Mouse (Mus musculus): Measurements from ENCODE around the gene Slc16a9. TPM values are rescaled to one million over a fixed set of nuclear protein-coding genes. Genes with fewer than 3 reads are reported as not detected.

The Slc16a9 gene
- polyA plus RNA-seq, 1 experiment from 2014 or later = 6.7 TPM

- Histone ChIP-seq H3K4me3 (replicated peaks; ENCODE audit: low read depth, low read length) (peak overlapping the region; percentile 64), H3K4me1 (replicated peaks; ENCODE audit: insufficient read depth, low read length) (peaks cover 17% of the 10 kb centered on the region; the same call in 1 of the 2 replicates), H3K9me3 (replicated peaks; ENCODE audit: low read length) (no peaks in the 10 kb centered on the region), H3K9ac (ENCODE audit: low read depth, low read length) (peak overlapping the region; percentile 69; the same call in 1 of the 2 replicates), H3K4me2 (ENCODE audit: low read length) (peak overlapping the region; percentile 96), H3K27ac (no peak overlapping the region), H3K36me3 (ENCODE audit: insufficient read depth, low read length) (no peaks in the 10 kb centered on the region), H3K27me3 (ENCODE audit: insufficient read depth, low read length) (no peaks in the 10 kb centered on the region)
- WGBS = 30% methylated on average over 9 of the region's 9 CpGs
- ATAC-seq (replicated peaks; ENCODE audit: low FRiP score, low read depth) (no peak), DNase-seq (ENCODE audit: low spot score) (peak; percentile 33)
- no peak for TF ChIP-seq CTCF (IDR thresholded peaks at IDR 0.05; ENCODE audit: low read depth)
Observed at GRCm38 (mm10) chr10:70246076-70246475, 1.2 kb downstream of the Slc16a9 start.

GRCm38 (mm10) chr10:70250354-70250753, 5.5 kb downstream of the Slc16a9 start:
- 86% methylated on average over 4 of the region's 4 CpGs for WGBS
- Histone ChIP-seq H3K4me3 (replicated peaks; ENCODE audit: low read depth, low read length) (no peak overlapping the region), H3K4me1 (replicated peaks; ENCODE audit: insufficient read depth, low read length) (peaks cover 6% of the 10 kb centered on the region; the same call in 1 of the 2 replicates), H3K9me3 (replicated peaks; ENCODE audit: low read length) (no peaks in the 10 kb centered on the region), H3K27me3 (ENCODE audit: insufficient read depth, low read length) (no peaks in the 10 kb centered on the region), H3K27ac (no peak overlapping the region), H3K36me3 (ENCODE audit: insufficient read depth, low read length) (no peaks in the 10 kb centered on the region), H3K9ac (ENCODE audit: low read depth, low read length) (no peak overlapping the region), H3K4me2 (ENCODE audit: low read length) (no peak overlapping the region)
- TF ChIP-seq CTCF (IDR thresholded peaks at IDR 0.05; ENCODE audit: low read depth) = no peak
- DNase-seq (ENCODE audit: low spot score) (no peak), ATAC-seq (replicated peaks; ENCODE audit: low FRiP score, low read depth) (no peak)

- Histone ChIP-seq H3K27ac (no peak overlapping the region), H3K36me3 (ENCODE audit: insufficient read depth, low read length) (no peaks in the 10 kb centered on the region), H3K9ac (ENCODE audit: low read depth, low read length) (no peak overlapping the region), H3K27me3 (ENCODE audit: insufficient read depth, low read length) (no peaks in the 10 kb centered on the region), H3K4me3 (replicated peaks; ENCODE audit: low read depth, low read length) (no peak overlapping the region), H3K4me2 (ENCODE audit: low read length) (no peak overlapping the region), H3K4me1 (replicated peaks; ENCODE audit: insufficient read depth, low read length) (peaks cover 4% of the 10 kb centered on the region; the same call in 1 of the 2 replicates), H3K9me3 (replicated peaks; ENCODE audit: low read length) (no peaks in the 10 kb centered on the region)
- no peak for ATAC-seq (replicated peaks; ENCODE audit: low FRiP score, low read depth)
- WGBS = 80% methylated on average over 6 of the region's 6 CpGs
- TF ChIP-seq CTCF (IDR thresholded peaks at IDR 0.05; ENCODE audit: low read depth) = no peak
- no peak for DNase-seq (ENCODE audit: low spot score)
Observed at GRCm38 (mm10) chr10:70250766-70251165, 5.9 kb downstream of the Slc16a9 start.

- H3K27ac ChIP-seq = no peak overlapping the region
- H3K9me3 ChIP-seq (replicated peaks; ENCODE audit: low read length) = no peaks in the 10 kb centered on the region
- no peak overlapping the region for H3K4me2 ChIP-seq (ENCODE audit: low read length)
- no peaks in the 10 kb centered on the region for H3K4me1 ChIP-seq (replicated peaks; ENCODE audit: insufficient read depth, low read length)
- 75% methylated on average over 4 of the region's 4 CpGs for WGBS
- no peaks in the 10 kb centered on the region for H3K36me3 ChIP-seq (ENCODE audit: insufficient read depth, low read length)
- no peaks in the 10 kb centered on the region for H3K27me3 ChIP-seq (ENCODE audit: insufficient read depth, low read length)
- no peak overlapping the region for H3K4me3 ChIP-seq (replicated peaks; ENCODE audit: low read depth, low read length)
- no peak overlapping the region for H3K9ac ChIP-seq (ENCODE audit: low read depth, low read length)
- no peak for TF ChIP-seq CTCF (IDR thresholded peaks at IDR 0.05; ENCODE audit: low read depth)
- ATAC-seq (replicated peaks; ENCODE audit: low FRiP score, low read depth) (no peak), DNase-seq (ENCODE audit: low spot score) (no peak)
Observed at GRCm38 (mm10) chr10:70254666-70255065, 9.8 kb downstream of the Slc16a9 start.

GRCm38 (mm10) chr10:70255601-70256210, 10.8 kb downstream of the Slc16a9 start:
- Histone ChIP-seq H3K27me3 (ENCODE audit: insufficient read depth, low read length) (no peaks in the 10 kb centered on the region), H3K4me3 (replicated peaks; ENCODE audit: low read depth, low read length) (no peak overlapping the region), H3K9ac (ENCODE audit: low read depth, low read length) (no peak overlapping the region), H3K4me1 (replicated peaks; ENCODE audit: insufficient read depth, low read length) (no peaks in the 10 kb centered on the region), H3K9me3 (replicated peaks; ENCODE audit: low read length) (no peaks in the 10 kb centered on the region), H3K36me3 (ENCODE audit: insufficient read depth, low read length) (no peaks in the 10 kb centered on the region), H3K27ac (no peak overlapping the region), H3K4me2 (ENCODE audit: low read length) (no peak overlapping the region)
- ATAC-seq (replicated peaks; ENCODE audit: low FRiP score, low read depth) = no peak
- 0 out of 2 replicates have a peak, but pooled peaks have one; percentile 12 for TF ChIP-seq CTCF (IDR thresholded peaks at IDR 0.05; ENCODE audit: low read depth)
- no peak for DNase-seq (ENCODE audit: low spot score)
- WGBS = 87% methylated on average over 15 of the region's 15 CpGs

- Histone ChIP-seq H3K9ac (ENCODE audit: low read depth, low read length) (no peak overlapping the region), H3K27ac (no peak overlapping the region), H3K4me3 (replicated peaks; ENCODE audit: low read depth, low read length) (no peak overlapping the region), H3K27me3 (ENCODE audit: insufficient read depth, low read length) (no peaks in the 10 kb centered on the region), H3K9me3 (replicated peaks; ENCODE audit: low read length) (no peaks in the 10 kb centered on the region), H3K4me2 (ENCODE audit: low read length) (no peak overlapping the region), H3K36me3 (ENCODE audit: insufficient read depth, low read length) (no peaks in the 10 kb centered on the region), H3K4me1 (replicated peaks; ENCODE audit: insufficient read depth, low read length) (no peaks in the 10 kb centered on the region)
- 80% methylated on average over 4 of the region's 4 CpGs for WGBS
- DNase-seq (ENCODE audit: low spot score) (no peak), ATAC-seq (replicated peaks; ENCODE audit: low FRiP score, low read depth) (no peak)
- no peak for TF ChIP-seq CTCF (IDR thresholded peaks at IDR 0.05; ENCODE audit: low read depth)
Observed at GRCm38 (mm10) chr10:70257029-70257428, 12.1 kb downstream of the Slc16a9 start.

GRCm38 (mm10) chr10:70260904-70261303, 16.0 kb downstream of the Slc16a9 start:
- WGBS = 73% methylated on average over 4 of the region's 4 CpGs

More at GRCm38 (mm10) chr10:70260904-70261303, 16.0 kb downstream of the Slc16a9 start:
- ATAC-seq (replicated peaks; ENCODE audit: low FRiP score, low read depth) = no peak
- H3K9ac ChIP-seq (ENCODE audit: low read depth, low read length) = no peak overlapping the region
- TF ChIP-seq CTCF (IDR thresholded peaks at IDR 0.05; ENCODE audit: low read depth) = no peak
- no peak overlapping the region for H3K4me3 ChIP-seq (replicated peaks; ENCODE audit: low read depth, low read length)
- no peak overlapping the region for H3K27ac ChIP-seq
- H3K4me2 ChIP-seq (ENCODE audit: low read length) = no peak overlapping the region
- no peaks in the 10 kb centered on the region for H3K27me3 ChIP-seq (ENCODE audit: insufficient read depth, low read length)
- no peaks in the 10 kb centered on the region for H3K4me1 ChIP-seq (replicated peaks; ENCODE audit: insufficient read depth, low read length)
- DNase-seq (ENCODE audit: low spot score) = no peak
- no peaks in the 10 kb centered on the region for H3K9me3 ChIP-seq (replicated peaks; ENCODE audit: low read length)
- no peaks in the 10 kb centered on the region for H3K36me3 ChIP-seq (ENCODE audit: insufficient read depth, low read length)

All from kidney, postnatal 0 days (tissue).